Mouse (Mus musculus) retina, postnatal 7 days (tissue): Measurements from ENCODE around the gene Lgals4.
A peak's percentile ranks its signal among the peaks of the same experiment; 100 is the strongest.

Experiments
- DNase-seq: peaks from one replicate; pipeline ENCODE4 v3.0.0-alpha.2; 2012; ENCODE audit warnings: low read depth, low spot score

Lgals4 gene

GRCm38 (mm10) chr7:28808221-28808941 lies 25.3 kb upstream of the Lgals4 start, which contains the start of gene Hnrnpl:
Gene Hnrnpl (plus strand): TSS chr7:28808541.
- DNase-seq, result no peak

GRCm38 (mm10) chr7:28808957-28809393 lies 24.7 kb upstream of the Lgals4 start:
- DNase-seq, result peak; percentile 77

GRCm38 (mm10) chr7:28809401-28810089 lies 24.1 kb upstream of the Lgals4 start:
- DNase-seq, result no peak

- peak; percentile 98 for DNase-seq
Observed at GRCm38 (mm10) chr7:28810107-28811066, 23.3 kb upstream of the Lgals4 start.

- peak; percentile 82 for DNase-seq
Observed at GRCm38 (mm10) chr7:28811228-28811627, 22.4 kb upstream of the Lgals4 start.

GRCm38 (mm10) chr7:28811640-28812275 lies 21.9 kb upstream of the Lgals4 start:
- no peak for DNase-seq

- DNase-seq, result no peak
Observed at GRCm38 (mm10) chr7:28812436-28812835, 21.2 kb upstream of the Lgals4 start.

GRCm38 (mm10) chr7:28812949-28813348 lies 20.7 kb upstream of the Lgals4 start:
- DNase-seq, result no peak

GRCm38 (mm10) chr7:28814306-28815034 lies 19.2 kb upstream of the Lgals4 start:
- no peak for DNase-seq

GRCm38 (mm10) chr7:28815230-28815629 lies 18.4 kb upstream of the Lgals4 start:
- no peak for DNase-seq

- DNase-seq, result no peak
Observed at GRCm38 (mm10) chr7:28816201-28816600, 17.5 kb upstream of the Lgals4 start.

- DNase-seq, result no peak
Observed at GRCm38 (mm10) chr7:28816920-28817319, 16.7 kb upstream of the Lgals4 start.

- no peak for DNase-seq
Observed at GRCm38 (mm10) chr7:28817524-28817923, 16.1 kb upstream of the Lgals4 start.

- no peak for DNase-seq
Observed at GRCm38 (mm10) chr7:28817957-28818356, 15.7 kb upstream of the Lgals4 start.

GRCm38 (mm10) chr7:28818436-28818835 lies 15.2 kb upstream of the Lgals4 start:
- DNase-seq, result no peak

GRCm38 (mm10) chr7:28818861-28819452 lies 14.7 kb upstream of the Lgals4 start:
- DNase-seq, result no peak

GRCm38 (mm10) chr7:28819571-28819970 lies 14.1 kb upstream of the Lgals4 start:
- DNase-seq, result no peak

- no peak for DNase-seq
Observed at GRCm38 (mm10) chr7:28820358-28821260, 13.0 kb upstream of the Lgals4 start.

GRCm38 (mm10) chr7:28821261-28821831 lies 12.3 kb upstream of the Lgals4 start:
- DNase-seq, result no peak
